Mouse (Mus musculus): ENCODE data around the gene Krtap14. TPM values are rescaled to one million over a fixed set of nuclear protein-coding genes. Genes with fewer than 3 reads are reported as not detected.

Gene Krtap14
- polyA plus RNA-seq, 1 experiment: not detected

DNA sequence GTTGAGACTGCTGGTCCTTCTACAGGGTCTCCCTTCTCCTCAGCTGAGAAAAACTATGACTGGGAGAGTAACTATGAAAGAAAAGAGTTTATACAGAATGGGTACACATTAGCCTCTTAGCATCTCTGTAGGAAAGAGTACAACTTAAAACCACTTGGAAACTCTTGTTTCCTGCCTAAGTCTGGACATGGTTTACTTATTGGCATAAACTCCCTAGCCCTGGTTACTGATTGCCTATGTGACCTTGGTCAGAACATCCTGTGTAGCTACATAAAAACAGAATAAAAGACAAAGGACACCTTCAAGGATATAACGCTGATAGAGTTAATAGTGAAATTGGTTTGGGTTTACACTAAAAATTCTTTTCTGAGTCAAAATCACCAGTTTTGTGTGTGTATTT lies 21.4 kb upstream of the Krtap14 start:
- no peak for TF ChIP-seq CTCF (IDR thresholded peaks at IDR 0.05; ENCODE audit: borderline replicate concordance, control insufficient read depth, extremely low read depth, insufficient read depth, low read length, poor library complexity)
- no peak for TF ChIP-seq POLR2A (IDR thresholded peaks at IDR 0.05; ENCODE audit: control insufficient read depth, extremely low read depth, insufficient read depth, low read length, poor library complexity)

DNA sequence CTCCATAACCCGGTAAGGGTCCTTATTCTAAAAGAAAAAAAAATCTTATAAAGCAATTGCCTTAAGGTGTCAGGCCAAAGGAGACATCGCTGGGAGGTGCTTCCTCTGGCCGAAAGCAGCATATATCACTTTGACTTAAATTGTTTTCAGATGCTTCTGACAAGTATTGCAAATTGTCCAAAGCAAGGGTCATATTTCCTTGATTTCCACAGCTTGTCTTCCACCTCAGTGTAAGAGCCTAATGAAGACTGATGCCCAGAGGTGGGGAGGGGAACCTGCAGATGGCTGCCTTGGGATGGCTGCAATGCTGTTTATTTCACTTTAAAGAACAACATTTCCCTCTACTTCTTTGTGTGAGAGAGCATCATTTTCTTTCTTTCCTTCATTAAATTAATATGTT lies 1.0 kb upstream of the Krtap14 start:
- no peak overlapping the region for H3K27ac ChIP-seq (ENCODE audit: control insufficient read depth, insufficient read depth, low read length)
- no peaks in the 10 kb centered on the region for H3K27me3 ChIP-seq (ENCODE audit: control insufficient read depth, insufficient read depth, low read length)
- H3K36me3 ChIP-seq (ENCODE audit: control insufficient read depth, insufficient read depth, low read length): no peaks in the 10 kb centered on the region
- no peak for DNase-seq
- no peaks in the 10 kb centered on the region for H3K4me1 ChIP-seq (replicated peaks; ENCODE audit: control insufficient read depth, insufficient read depth, low read length)
- WGBS: 87% methylated on average over 3 of the region's 3 CpGs
- TF ChIP-seq POLR2A (IDR thresholded peaks at IDR 0.05; ENCODE audit: control insufficient read depth, extremely low read depth, insufficient read depth, low read length, poor library complexity) (no peak), CTCF (IDR thresholded peaks at IDR 0.05; ENCODE audit: borderline replicate concordance, control insufficient read depth, extremely low read depth, insufficient read depth, low read length, poor library complexity) (no peak)
- no peak overlapping the region for H3K4me3 ChIP-seq (ENCODE audit: control insufficient read depth, insufficient read depth, low read length)

More for the DNA sequence above, 21.4 kb upstream of the Krtap14 start:
- Histone ChIP-seq H3K27me3 (ENCODE audit: control insufficient read depth, insufficient read depth, low read length) (no peaks in the 10 kb centered on the region), H3K27ac (ENCODE audit: control insufficient read depth, insufficient read depth, low read length) (no peak overlapping the region), H3K4me1 (replicated peaks; ENCODE audit: control insufficient read depth, insufficient read depth, low read length) (no peaks in the 10 kb centered on the region), H3K4me3 (ENCODE audit: control insufficient read depth, insufficient read depth, low read length) (no peak overlapping the region), H3K36me3 (ENCODE audit: control insufficient read depth, insufficient read depth, low read length) (no peaks in the 10 kb centered on the region)
- no peak for DNase-seq
- WGBS: 92% methylated on average over 1 of the region's 1 CpGs

DNA sequence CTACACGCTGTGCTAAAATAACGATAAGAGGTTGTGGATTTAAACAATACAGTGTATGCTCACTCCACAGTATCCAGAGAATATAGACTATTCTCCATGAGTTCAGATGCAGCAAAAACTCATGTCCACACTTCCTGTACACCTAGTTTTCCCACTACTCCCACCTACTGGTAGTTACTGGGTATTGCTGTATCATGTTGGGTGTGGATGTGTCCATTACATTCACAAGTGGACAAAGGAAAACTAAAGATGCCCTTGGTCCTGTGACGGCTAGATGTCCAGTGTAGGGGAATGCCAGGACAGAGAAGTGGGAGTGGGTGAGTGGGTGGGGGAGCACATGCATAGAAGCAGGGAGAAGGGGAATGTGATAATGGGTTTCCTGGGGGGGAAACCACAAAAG lies 2.2 kb downstream of the Krtap14 start:
- TF ChIP-seq CTCF (IDR thresholded peaks at IDR 0.05; ENCODE audit: borderline replicate concordance, control insufficient read depth, extremely low read depth, insufficient read depth, low read length, poor library complexity) (no peak), POLR2A (IDR thresholded peaks at IDR 0.05; ENCODE audit: control insufficient read depth, extremely low read depth, insufficient read depth, low read length, poor library complexity) (no peak)
- no peaks in the 10 kb centered on the region for H3K4me1 ChIP-seq (replicated peaks; ENCODE audit: control insufficient read depth, insufficient read depth, low read length)
- DNase-seq: no peak
- no peaks in the 10 kb centered on the region for H3K27me3 ChIP-seq (ENCODE audit: control insufficient read depth, insufficient read depth, low read length)
- no peak overlapping the region for H3K27ac ChIP-seq (ENCODE audit: control insufficient read depth, insufficient read depth, low read length)
- H3K36me3 ChIP-seq (ENCODE audit: control insufficient read depth, insufficient read depth, low read length): no peaks in the 10 kb centered on the region
- 90% methylated on average over 3 of the region's 3 CpGs for WGBS
- H3K4me3 ChIP-seq (ENCODE audit: control insufficient read depth, insufficient read depth, low read length): no peak overlapping the region

DNA sequence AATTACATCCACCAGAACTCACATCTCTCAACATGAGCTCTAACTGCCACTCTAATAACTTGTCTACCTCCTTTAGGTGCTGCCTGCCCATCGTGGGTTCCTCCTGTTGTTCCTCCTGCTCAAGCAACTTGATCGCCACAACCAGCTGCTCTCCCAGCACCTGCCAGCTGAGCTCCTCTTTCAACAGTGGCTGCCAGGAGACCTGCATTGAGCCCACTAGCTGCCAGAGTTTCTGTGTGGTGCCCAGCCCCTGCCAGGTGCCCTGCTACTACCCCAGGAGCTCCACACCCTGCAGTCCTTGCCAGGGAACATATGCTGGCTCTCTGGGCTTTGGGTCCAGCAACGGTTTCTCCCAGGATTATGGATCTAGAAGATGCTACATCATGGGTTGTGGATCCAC lies 5.9 kb downstream of the Krtap14 start, which contains the start of gene Krtap15:
Gene Krtap15, plus strand, starts transcription at position 150 of the 400 bp plus-strand sequence.
- no peak for TF ChIP-seq CTCF (IDR thresholded peaks at IDR 0.05; ENCODE audit: borderline replicate concordance, control insufficient read depth, extremely low read depth, insufficient read depth, low read length, poor library complexity)
- TF ChIP-seq POLR2A (IDR thresholded peaks at IDR 0.05; ENCODE audit: control insufficient read depth, extremely low read depth, insufficient read depth, low read length, poor library complexity): no peak
- Histone ChIP-seq H3K4me1 (replicated peaks; ENCODE audit: control insufficient read depth, insufficient read depth, low read length) (no peaks in the 10 kb centered on the region), H3K36me3 (ENCODE audit: control insufficient read depth, insufficient read depth, low read length) (no peaks in the 10 kb centered on the region), H3K27ac (ENCODE audit: control insufficient read depth, insufficient read depth, low read length) (no peak within 1 kb of the TSS), H3K4me3 (ENCODE audit: control insufficient read depth, insufficient read depth, low read length) (no peak within 1 kb of the TSS), H3K27me3 (ENCODE audit: control insufficient read depth, insufficient read depth, low read length) (no peaks in the 10 kb centered on the region)
- no peak for DNase-seq
- WGBS: 78% methylated on average over 3 of the region's 3 CpGs

DNA sequence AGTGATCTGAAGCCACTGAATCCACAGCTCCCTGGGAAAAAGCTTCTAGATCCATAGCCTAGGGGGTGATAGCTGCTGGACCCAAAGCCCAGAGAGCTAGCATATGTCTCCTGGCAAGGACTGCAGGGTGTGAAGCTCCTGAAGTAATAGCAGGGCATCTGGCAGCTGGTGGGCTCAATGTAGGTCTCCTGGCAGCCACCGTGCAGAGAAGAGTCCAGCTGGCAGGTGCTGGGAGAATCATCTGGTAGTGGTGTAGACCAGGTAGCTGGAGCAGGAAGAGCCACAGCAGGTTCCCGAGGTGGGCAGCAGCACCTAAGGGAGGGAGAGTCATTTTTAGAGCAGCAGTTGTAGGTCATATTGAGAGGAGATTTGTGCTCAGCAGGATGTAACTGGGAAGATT lies 14.1 kb downstream of the Krtap14 start, which contains the start of gene Gm20741:
Gene Gm20741, minus strand, starts transcription at position 394 of the 400 bp plus-strand sequence.
- H3K36me3 ChIP-seq (ENCODE audit: control insufficient read depth, insufficient read depth, low read length): no peaks in the 10 kb centered on the region
- no peak for DNase-seq
- H3K27ac ChIP-seq (ENCODE audit: control insufficient read depth, insufficient read depth, low read length): no peak within 1 kb of the TSS
- no peaks in the 10 kb centered on the region for H3K4me1 ChIP-seq (replicated peaks; ENCODE audit: control insufficient read depth, insufficient read depth, low read length)
- 74% methylated on average over 2 of the region's 2 CpGs for WGBS
- TF ChIP-seq CTCF (IDR thresholded peaks at IDR 0.05; ENCODE audit: borderline replicate concordance, control insufficient read depth, extremely low read depth, insufficient read depth, low read length, poor library complexity) (no peak), POLR2A (IDR thresholded peaks at IDR 0.05; ENCODE audit: control insufficient read depth, extremely low read depth, insufficient read depth, low read length, poor library complexity) (no peak)
- H3K4me3 ChIP-seq (ENCODE audit: control insufficient read depth, insufficient read depth, low read length): no peak within 1 kb of the TSS
- no peaks in the 10 kb centered on the region for H3K27me3 ChIP-seq (ENCODE audit: control insufficient read depth, insufficient read depth, low read length)

DNA sequence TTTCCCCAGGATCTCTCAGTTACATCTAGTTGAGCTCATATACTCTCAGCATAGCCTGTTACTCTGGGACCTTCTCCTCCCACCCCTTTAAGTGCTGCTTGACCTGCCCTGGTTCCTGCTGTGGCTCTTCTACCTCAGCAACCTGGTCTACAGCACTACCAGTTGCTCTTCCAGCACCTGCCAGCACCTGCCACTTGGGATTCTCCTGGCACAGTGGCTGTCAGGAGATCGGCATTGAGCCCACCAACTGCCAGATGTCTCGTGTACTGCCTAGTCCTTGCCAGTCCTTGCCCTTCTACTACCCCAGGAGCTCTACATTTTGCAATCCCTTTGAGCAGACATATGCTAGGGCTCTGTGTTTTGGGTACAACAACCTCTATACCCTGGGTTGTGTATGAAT lies 39.2 kb downstream of the Krtap14 start:
- TF ChIP-seq CTCF (IDR thresholded peaks at IDR 0.05; ENCODE audit: borderline replicate concordance, control insufficient read depth, extremely low read depth, insufficient read depth, low read length, poor library complexity) (no peak), POLR2A (IDR thresholded peaks at IDR 0.05; ENCODE audit: control insufficient read depth, extremely low read depth, insufficient read depth, low read length, poor library complexity) (no peak)
- WGBS: 86% methylated on average over 2 of the region's 2 CpGs
- no peak overlapping the region for H3K27ac ChIP-seq (ENCODE audit: control insufficient read depth, insufficient read depth, low read length)
- DNase-seq: no peak
- H3K36me3 ChIP-seq (ENCODE audit: control insufficient read depth, insufficient read depth, low read length): no peaks in the 10 kb centered on the region
- H3K27me3 ChIP-seq (ENCODE audit: control insufficient read depth, insufficient read depth, low read length): no peaks in the 10 kb centered on the region
- no peaks in the 10 kb centered on the region for H3K4me1 ChIP-seq (replicated peaks; ENCODE audit: control insufficient read depth, insufficient read depth, low read length)
- H3K4me3 ChIP-seq (ENCODE audit: control insufficient read depth, insufficient read depth, low read length): no peak overlapping the region

DNA sequence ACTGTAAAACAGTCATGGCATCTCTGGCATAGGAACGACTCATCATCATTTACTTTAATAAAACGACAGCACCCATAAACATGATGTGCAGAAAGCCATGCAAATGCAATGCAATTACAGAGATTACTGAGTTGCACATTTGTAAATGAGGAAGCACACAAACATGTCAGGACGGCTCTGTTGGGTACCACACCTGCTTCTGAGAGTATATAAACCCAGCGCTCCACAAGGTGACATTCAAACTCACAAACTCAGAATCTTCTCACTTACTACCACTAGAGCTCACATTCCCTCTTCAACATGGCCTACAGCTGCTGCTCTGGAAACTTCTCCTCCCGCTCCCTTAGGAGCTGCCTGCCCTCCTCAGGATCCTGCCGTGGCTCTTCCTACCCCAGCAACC lies 48.3 kb downstream of the Krtap14 start, which contains the start of gene Gm5965:
Gene Gm5965, plus strand, starts transcription at position 301 of the 400 bp plus-strand sequence.
- 94% methylated on average over 6 of the region's 6 CpGs for WGBS
- no peaks in the 10 kb centered on the region for H3K27me3 ChIP-seq (ENCODE audit: control insufficient read depth, insufficient read depth, low read length)

More for the DNA sequence above, 48.3 kb downstream of the Krtap14 start, which contains the start of gene Gm5965:
- no peaks in the 10 kb centered on the region for H3K36me3 ChIP-seq (ENCODE audit: control insufficient read depth, insufficient read depth, low read length)
- TF ChIP-seq POLR2A (IDR thresholded peaks at IDR 0.05; ENCODE audit: control insufficient read depth, extremely low read depth, insufficient read depth, low read length, poor library complexity): no peak
- no peak for TF ChIP-seq CTCF (IDR thresholded peaks at IDR 0.05; ENCODE audit: borderline replicate concordance, control insufficient read depth, extremely low read depth, insufficient read depth, low read length, poor library complexity)
- no peak for DNase-seq
- H3K27ac ChIP-seq (ENCODE audit: control insufficient read depth, insufficient read depth, low read length): no peak within 1 kb of the TSS
- no peaks in the 10 kb centered on the region for H3K4me1 ChIP-seq (replicated peaks; ENCODE audit: control insufficient read depth, insufficient read depth, low read length)
- H3K4me3 ChIP-seq (ENCODE audit: control insufficient read depth, insufficient read depth, low read length): no peak within 1 kb of the TSS
